In the genomic region with DNA sequence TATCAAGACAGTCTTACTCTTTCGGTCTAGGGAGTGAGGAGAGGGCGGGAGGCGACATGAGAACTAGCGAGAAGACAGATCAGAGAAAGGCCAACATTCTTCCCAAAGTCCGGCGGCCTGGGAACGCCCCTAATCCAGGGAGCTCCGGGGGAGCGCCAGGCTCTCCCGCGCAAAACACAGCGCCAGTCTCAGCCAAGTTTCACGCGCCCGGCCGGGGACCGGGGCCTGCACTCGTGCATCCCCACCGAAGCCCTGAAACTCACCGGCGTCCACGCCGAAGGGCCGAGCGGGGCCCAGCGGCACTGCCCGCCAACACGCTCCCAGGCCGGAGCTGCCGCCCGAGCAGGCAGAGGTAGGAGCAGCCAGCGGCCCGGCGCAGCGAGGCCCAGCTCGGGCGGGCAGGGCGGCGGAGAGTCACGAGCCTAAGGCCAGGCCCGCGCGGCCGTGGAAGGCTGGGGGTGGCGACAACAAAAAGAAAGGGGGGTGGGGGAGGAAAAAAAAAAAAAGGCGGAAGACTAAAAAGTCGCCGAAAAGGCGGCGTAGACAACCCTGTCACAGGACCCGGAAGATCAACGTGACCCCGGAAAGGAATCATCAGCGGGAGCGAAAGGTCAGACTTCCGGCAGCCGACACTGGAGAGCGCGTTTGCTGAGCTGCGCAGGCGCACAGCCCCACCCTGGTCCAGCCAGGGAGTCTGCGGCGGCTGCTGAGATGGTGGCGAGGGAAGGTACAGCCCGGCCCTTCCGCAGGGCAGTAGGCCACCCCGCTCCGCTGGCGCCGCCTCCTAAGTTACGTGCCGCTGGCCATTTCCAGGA, we compare ENCODE assay signal across 8 mouse cellular contexts. TPM values are rescaled to one million over a fixed set of nuclear protein-coding genes. Genes with fewer than 3 reads are reported as not detected.
DNase-seq lines count a peak whose midpoint lies in the region; ATAC-seq and TF ChIP-seq lines count a peak whose summit lies in the region.

A gene (minus strand): TSS at position 555 of the 815 bp plus-strand sequence.

- DNase-seq in ZHBTc4 (ENCODE audit: low read depth, low spot score) = peak; percentile 98
- peak; percentile 98 for DNase-seq in gastrocnemius, adult 2 months
- DNase-seq in hindbrain, postnatal 0 days (ENCODE audit: low spot score) = peak; percentile 98
- peak; percentile 91 to 94 for DNase-seq in left cerebral cortex, adult 2 months (ENCODE audit: extremely low spot score in 1 of 2, low spot score in 2 of 2)
- DNase-seq in right cerebral cortex, adult 2 months (ENCODE audit: low spot score in 2 of 2) = peak; percentile 91 to 96
- DNase-seq in urinary bladder, postnatal 14 days (ENCODE audit: low spot score) = peak; percentile 94

- intact Hi-C loops in gastrocnemius, adult 2 months (cut with DNase I) = loop anchor here (5.0 kb wide), 1 partner anchor 50 kb away; no protein-coding TSS in a partner anchor
- intact Hi-C loops in left cerebral cortex, adult 2 months (cut with DNase I) = loop anchor here (1.0 to 2.0 kb wide), 2 partner anchors 51 to 113 kb away; no protein-coding TSS in a partner anchor

- no peaks in the 10 kb centered on the region for H3K27me3 ChIP-seq in hindbrain, postnatal 0 days (ENCODE audit: insufficient read depth, low read length)

- peaks cover 5% of the 10 kb centered on the region; the same call in 1 of the 2 replicates for H3K4me1 ChIP-seq in hindbrain, postnatal 0 days (ENCODE audit: insufficient read depth, low read length)

- no peak for TF ChIP-seq CTCF in gastrocnemius, adult 2 months (IDR thresholded peaks at IDR 0.05)
- no peak for TF ChIP-seq CTCF in hindbrain, postnatal 0 days (IDR thresholded peaks at IDR 0.05; ENCODE audit: low read depth)
- peak; percentile 4; the same call in 1 of the 2 replicates for TF ChIP-seq CTCF in left cerebral cortex, adult 2 months (IDR thresholded peaks at IDR 0.05)

- under 1% methylated on average over 71 of the region's 72 CpGs for WGBS in hindbrain, postnatal 0 days

- peak within 1 kb of the TSS; percentile 96 for H3K27ac ChIP-seq in gastrocnemius, adult 2 months
- H3K27ac ChIP-seq in hindbrain, postnatal 0 days = peak within 1 kb of the TSS; percentile 87
- H3K27ac ChIP-seq in left cerebral cortex, adult 2 months = peak within 1 kb of the TSS; percentile 83

- peak within 1 kb of the TSS; percentile 85 for H3K9ac ChIP-seq in hindbrain, postnatal 0 days (replicated peaks; ENCODE audit: low read length)

- peak; percentile 99 for ATAC-seq in common myeloid progenitor, adult 5-6 weeks (replicated peaks; ENCODE audit: low read depth, poor library complexity, severe bottlenecking)
- peak; percentile 98 for ATAC-seq in hindbrain, postnatal 0 days
- peak; percentile 97 for ATAC-seq in megakaryocyte, adult 5-6 weeks (ENCODE audit: poor library complexity, severe bottlenecking)

- peak within 1 kb of the TSS; percentile 75 for H3K4me2 ChIP-seq in hindbrain, postnatal 0 days (ENCODE audit: low read depth, low read length)

- no peaks in the 10 kb centered on the region for H3K9me3 ChIP-seq in hindbrain, postnatal 0 days (ENCODE audit: low read length)

- H3K4me3 ChIP-seq in gastrocnemius, adult 2 months = peak within 1 kb of the TSS; percentile 80
- H3K4me3 ChIP-seq in hindbrain, postnatal 0 days (ENCODE audit: low read length) = peak within 1 kb of the TSS; percentile 86
- peak within 1 kb of the TSS; percentile 94 for H3K4me3 ChIP-seq in left cerebral cortex, adult 2 months

- H3K36me3 ChIP-seq in hindbrain, postnatal 0 days (ENCODE audit: insufficient read depth, low read length) = no peaks in the 10 kb centered on the region

RNA-seq across cellular contexts. Expression of the gene that starts here (rescaled TPM):
- total RNA-seq in common myeloid progenitor, adult 5-6 weeks (2017) = 36.2 and 50.8 TPM in 2 replicates
- 10 to 100 TPM; 10.2 to 12.4 TPM for total RNA-seq in gastrocnemius, adult 2 months (2021)
- 22.5 and 28.3 TPM in 2 replicates for total RNA-seq in hindbrain, postnatal 0 days (2014; rRNA removed)
- polyA plus RNA-seq in hindbrain, postnatal 0 days (2015; fragmentation: Nextera tagmentation; extraction: Ambion mirVana) = 23.1 and 23.4 TPM in 2 replicates
- total RNA-seq in left cerebral cortex, adult 2 months (2021) = 10 to 100 TPM; 23.9 to 30.1 TPM
- 128 and 133 TPM in 2 replicates for total RNA-seq in megakaryocyte, adult 5-6 weeks (2015)
- 63.9 and 93.1 TPM in 2 replicates for total RNA-seq in megakaryocyte, adult 5-6 weeks (2017)

Comparison
In these comparisons a context has a peak if more than half of its experiments do, and no peak if none do; other contexts are left out.
1. Peak in every context shown above with its lines: DNase-seq, ATAC-seq, H3K4me3 ChIP-seq and H3K27ac ChIP-seq.